Mouse (Mus musculus) left cerebral cortex, adult 8-10 months (tissue): Measurements from ENCODE around the gene Slc7a5. TPM values are rescaled to one million over a fixed set of nuclear protein-coding genes. Genes with fewer than 3 reads are reported as not detected.
A peak's percentile ranks its signal among the peaks of the same experiment; 100 is the strongest.

ENCODE experiments used
- DNase-seq, 2 experiments: peaks; one replicate each; pipeline ENCODE4 v3.0.0; 2022; ENCODE audit warnings: low spot score in 2 of 2
- total RNA-seq, 4 experiments: library from RNA; stranded (reverse); gene quantifications; 2 replicates each; pipeline ENCODE4 v1.2.4; 2022

Slc7a5 gene
- total RNA-seq: 10 to 100 TPM; 57.0 to 73.5 (median 61.5) TPM

- peak; percentile 90 to 93 for DNase-seq
Observed at GRCm38 (mm10) chr8:121907587-121908248, at the start of gene Slc7a5. TSS of gene Slc7a5 (minus strand) at chr8:121907694.

- no peak for DNase-seq
Observed at GRCm38 (mm10) chr8:121955825-121956500, 48.5 kb upstream of the Slc7a5 start.

- no peak for DNase-seq
Observed at GRCm38 (mm10) chr8:121954981-121955555, 47.6 kb upstream of the Slc7a5 start.

- DNase-seq: no peak
Observed at GRCm38 (mm10) chr8:121953821-121954545, 46.5 kb upstream of the Slc7a5 start.

- no peak for DNase-seq
Observed at GRCm38 (mm10) chr8:121952800-121953199, 45.3 kb upstream of the Slc7a5 start.

DNA sequence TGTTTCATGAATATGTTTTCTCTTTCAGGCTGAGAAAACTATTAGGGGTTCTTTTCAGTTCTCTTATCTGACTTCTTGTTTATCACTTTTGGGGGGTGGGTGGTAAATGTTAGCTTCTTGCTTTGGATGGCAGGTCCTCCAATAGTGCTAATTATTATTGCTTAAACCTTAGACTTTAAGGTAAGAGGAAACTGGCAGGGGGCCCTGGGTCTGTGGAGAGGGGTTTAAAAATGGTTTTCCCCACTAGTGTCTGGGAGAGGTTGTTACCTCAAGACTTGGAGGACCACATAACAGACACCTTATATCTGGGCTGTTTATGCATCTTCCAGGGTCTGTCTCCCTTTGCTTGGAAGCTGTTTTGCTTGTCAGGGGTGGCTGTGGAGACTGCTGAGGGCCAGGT, 44.6 kb upstream of the Slc7a5 start:
- DNase-seq: no peak

DNA sequence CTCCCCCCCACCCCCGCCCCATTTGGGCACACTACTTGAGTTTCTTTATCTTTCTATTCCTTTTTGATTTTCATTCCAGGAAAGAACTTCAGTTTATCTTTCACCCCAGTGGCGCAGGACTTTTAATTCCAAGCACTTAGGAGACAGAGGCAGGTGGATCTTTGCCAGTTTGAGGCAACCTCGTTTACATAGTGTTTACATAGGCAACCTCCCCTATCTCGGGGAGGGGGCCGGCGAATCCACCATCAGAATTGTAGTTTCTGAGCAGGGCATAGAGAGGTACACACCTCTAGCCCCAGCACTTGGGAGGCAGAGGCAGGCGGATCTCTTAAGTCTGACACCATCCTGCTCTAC, 44.1 kb upstream of the Slc7a5 start:
- no peak for DNase-seq

DNA sequence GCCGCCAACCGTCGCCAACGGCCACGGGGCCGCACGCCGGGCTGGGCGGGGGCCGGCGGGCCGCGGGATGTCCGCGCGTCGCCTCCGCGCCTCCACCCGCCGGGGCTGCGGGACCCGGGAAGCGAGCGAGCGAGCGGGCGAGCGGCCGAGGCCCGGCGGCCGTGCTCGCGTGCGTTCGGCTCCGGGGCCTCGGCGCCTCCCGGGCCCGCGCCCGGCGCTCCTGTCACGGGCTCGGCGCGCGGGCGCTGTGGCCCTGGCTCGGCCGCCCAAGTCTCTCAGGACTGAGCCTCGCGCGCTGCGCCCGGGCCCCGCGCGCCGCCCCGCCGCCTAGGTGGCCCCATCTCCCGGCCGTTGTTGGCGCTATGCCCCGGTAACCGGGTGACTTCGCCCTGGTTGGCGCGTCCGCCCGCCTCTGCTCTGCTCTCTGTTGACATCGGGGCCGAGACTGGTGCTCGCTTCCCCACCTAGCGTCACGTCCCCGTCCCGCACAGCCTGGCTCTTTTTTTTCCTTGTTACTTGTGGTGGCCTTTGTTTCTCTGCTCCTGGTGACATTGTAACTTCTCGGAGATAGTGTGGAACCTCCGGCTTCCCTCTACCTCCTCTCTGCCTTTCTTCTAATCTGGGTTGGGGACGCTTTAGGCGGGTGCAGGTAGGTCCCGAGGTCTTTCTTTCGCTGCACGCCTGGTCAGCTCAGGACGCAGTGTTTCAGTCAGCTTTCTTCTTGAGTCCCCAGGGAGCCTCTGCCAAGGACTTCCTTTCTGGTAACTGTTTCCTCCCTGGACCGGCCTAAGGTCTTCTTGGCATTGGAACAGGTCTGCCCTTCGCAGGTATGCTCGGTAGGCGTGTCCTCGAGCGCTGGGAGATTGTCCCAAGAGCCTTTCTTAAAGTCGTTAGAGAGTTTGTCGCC, 43.5 kb upstream of the Slc7a5 start:
- DNase-seq: peak in 1 of 2 experiments; percentile 61

DNA sequence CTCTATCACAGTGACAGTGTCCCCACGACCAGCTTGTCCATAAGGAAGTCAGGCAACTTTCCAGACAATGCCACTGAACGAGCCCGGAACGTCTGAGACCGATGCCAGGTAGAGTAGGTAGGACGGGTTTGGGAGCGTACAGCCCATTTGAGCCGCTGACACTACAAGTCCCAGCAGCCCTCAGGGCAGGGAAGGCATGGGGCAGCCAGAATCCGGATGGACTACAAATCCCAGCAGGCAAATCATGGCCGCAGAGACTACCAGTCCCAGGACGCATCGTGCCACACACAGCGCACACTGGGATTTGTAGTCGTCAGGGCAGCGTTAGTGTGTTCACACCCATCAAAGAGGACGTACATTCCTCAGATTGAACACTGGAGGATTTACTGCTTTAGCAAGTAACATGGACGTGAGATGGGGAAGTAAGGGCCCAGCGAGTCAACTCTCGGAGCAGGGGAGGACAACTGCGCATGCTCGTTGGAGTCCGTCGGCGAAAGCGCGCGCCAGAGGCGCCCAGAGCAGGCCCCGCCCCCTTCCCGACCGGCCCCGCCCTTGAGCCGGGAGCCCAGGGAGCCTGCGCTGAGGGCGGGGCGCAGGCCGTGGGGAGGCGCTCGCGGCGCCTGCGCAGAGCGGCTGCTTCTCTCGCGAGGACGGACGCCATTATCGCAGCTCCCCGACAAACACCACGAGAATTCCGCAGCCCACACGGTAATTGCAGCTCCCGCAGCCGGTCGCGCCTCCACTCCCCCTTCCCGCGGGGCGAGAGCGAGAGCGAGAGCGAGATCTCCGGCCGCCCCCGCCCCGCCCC, 42.7 kb upstream of the Slc7a5 start:
- DNase-seq: peak; percentile 96 to 99

GRCm38 (mm10) chr8:121949222-121949800, 41.8 kb upstream of the Slc7a5 start, which contains the start of gene Banp:
TSS of gene Banp (plus strand) at chr8:121949750.
- no peak for DNase-seq

GRCm38 (mm10) chr8:121948321-121949145, 41.0 kb upstream of the Slc7a5 start:
- no peak for DNase-seq

- DNase-seq: peak in 1 of 2 experiments; percentile 80
Observed at GRCm38 (mm10) chr8:121947753-121948141, 40.3 kb upstream of the Slc7a5 start.

DNA sequence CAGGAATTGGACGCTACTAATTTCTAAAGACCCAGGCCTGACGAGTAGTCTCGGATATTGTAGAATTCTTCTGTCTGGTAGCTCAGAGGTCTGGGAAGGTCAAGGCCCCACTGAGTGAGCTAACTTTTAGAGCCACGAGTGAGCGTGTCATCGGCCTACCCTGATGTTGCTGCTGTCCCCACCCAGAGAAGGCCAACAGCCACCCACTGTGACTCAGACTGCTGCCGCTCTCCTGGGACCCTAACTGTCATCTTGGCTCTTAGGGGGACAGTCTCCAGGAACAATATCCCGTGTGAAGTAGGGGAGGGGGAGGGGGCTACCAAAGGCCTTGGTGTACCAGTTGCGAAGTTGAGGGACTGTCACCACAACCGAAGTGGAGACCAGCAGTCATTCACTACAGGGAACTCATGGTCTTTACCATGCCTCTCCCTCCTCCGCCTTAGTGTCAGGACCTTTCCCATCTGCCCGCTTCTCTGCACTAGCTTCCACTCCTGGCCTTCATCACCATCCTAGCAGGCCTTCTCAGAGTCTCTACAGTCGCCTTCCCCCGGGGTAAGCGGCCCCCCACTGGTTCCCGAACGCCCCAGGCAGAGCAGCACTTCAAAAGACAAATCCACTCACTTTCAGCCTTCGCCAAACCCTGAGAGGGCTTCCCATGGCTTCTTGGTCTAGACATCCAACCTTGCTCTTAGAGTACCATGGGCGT, 39.7 kb upstream of the Slc7a5 start:
- no peak for DNase-seq

DNA sequence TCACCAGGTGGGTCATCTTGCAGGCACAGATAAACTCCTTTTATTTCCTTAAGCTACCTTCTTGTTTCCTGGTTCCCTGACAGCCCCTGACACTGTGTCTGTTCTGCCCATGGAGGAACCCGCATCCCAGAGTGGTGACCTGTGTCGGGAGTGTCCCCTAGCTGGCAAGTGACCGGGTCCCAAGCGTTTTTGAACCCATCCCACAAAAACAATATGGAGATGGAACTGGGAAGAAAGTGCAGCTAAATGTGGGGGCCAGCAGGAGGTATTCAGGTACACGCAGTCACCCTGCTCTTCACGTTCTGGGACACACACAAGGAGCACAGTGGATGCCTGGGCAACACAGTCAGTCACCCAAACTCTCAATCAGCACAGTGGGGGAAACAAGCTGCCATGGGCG, 38.9 kb upstream of the Slc7a5 start:
- DNase-seq: no peak

DNA sequence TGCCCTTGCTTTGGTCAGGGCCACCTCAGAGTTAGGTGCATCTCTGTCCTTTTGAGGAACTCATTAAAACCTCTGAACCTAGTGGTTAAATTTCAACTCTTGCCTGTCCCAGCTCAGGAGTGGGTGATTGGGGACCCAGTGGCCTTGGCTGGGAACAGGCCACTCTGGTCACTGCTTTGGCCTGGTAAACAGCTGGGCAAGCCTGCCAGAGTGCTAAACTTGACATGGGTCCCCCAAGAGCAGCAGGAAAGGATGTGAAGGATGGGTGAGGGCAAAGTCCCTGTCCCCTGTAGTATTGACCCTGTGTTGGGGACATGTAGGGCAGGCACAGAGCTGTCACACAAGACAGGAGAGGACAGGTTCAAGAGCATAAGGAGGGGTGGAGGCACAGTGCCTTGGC, 37.3 kb upstream of the Slc7a5 start, which contains the start of gene Car5a:
Gene Car5a (minus strand): TSS at position 74 of the 400 bp plus-strand sequence.
- DNase-seq: no peak

GRCm38 (mm10) chr8:121943716-121944115, 36.2 kb upstream of the Slc7a5 start:
- no peak for DNase-seq

DNA sequence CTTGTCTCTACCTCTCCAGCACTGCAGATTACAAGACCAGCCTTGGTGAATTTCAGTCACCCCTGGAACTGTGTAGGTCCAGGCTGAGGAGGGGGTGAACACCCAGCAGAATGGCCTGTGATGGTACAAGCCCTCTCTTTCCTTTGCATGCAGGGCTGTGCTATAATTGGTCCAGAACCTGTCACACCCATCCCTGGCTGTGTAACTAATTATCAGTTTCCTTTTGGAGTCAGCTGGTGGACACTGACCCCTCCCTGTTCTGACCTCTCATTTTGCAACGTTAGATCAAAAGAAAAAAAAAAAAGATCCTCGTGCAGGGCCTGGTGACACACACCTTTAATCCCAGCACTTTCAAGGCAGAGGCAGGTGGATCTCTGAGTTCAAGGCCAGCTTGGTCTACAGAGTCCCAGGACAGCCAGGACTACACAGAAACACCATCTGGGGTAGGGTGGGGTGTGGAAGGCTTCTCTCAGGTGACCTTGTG, 35.6 kb upstream of the Slc7a5 start:
- DNase-seq: no peak

GRCm38 (mm10) chr8:121938732-121939131, 31.2 kb upstream of the Slc7a5 start:
- no peak for DNase-seq
